Mouse (Mus musculus): ENCODE results near the gene Alkbh7.

Gene Alkbh7

DNA sequence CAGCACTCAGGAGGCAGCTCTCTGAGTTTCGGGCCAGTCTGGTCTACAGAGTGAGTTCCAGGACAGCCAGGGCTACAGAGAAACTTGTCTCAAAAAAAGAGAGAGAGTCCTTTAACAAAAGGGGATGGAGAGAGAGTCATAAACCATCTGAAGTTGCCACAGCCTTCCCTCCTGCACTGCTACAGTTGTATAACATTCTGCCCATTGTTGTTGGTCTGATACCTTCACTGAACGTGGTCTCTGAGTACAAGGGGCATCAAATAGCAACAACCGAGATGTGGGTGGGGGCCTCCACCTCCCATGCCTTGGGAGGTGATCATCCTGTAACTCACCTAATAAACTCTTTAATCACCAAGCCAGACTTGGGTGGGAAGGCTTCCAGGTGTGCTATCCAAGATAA, 11.5 kb upstream of the Alkbh7 start:
- in situ Hi-C loops (cut with MboI; ENCODE audit: unreplicated experiment in 2 of 2) = loop anchor here (25.0 kb wide), 1 partner anchor 1927 kb away; no protein-coding TSS in a partner anchor

DNA sequence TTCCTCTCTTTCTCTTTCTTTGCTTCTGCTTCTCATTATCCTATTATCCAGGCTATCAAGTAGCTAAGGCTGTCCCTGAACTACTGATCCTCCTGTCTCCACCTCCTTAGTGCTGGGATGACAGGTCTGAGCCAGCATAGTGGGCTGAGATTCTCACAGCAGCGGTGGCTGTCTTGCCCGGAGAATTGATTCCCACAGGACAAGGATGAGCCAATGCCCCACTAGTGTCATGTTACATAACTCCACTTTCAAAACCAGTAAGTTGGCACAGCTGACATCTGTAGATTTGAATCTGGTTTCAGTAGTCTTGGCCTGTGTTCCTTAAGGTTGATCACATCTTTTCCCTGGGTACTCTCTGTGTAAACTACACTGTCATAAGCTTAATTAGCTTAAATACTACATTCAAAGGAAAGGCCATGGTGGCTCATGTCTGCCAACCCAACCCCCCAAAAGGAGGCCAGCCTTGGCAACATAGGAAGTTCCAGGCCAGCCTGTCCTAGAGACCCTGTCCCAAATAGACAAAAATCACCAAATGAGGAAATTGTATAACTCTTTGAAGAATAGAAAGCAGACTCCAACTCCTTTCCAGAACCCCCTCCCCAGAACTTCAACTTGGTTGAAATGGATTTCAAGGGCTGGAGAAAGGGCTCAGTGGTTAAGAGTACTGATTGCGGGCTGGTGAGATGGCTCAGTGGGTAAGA, 10.9 kb upstream of the Alkbh7 start:
- in situ Hi-C loops (cut with MboI; ENCODE audit: unreplicated experiment in 2 of 2) = loop anchor here (25.0 kb wide), 1 partner anchor 1926 kb away; no protein-coding TSS in a partner anchor

DNA sequence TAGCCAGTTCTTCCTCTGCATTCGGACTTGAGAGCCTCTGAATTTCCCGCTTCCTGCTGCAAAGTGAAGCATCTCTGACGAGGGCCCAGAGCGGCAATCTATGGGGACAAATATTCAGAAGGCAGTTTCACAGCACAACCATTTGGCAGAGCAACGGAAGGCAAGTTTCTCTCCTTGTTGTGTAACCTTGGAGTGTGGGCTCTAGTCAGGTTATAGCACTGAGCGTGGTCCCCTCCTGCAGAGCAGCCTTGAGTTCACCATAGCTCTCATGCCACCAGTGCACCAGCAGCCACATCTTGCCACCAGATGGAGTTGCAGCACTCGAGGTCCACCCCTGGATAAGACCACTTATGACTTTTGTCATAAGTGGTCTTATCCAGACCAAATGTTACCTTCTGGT, 8.7 kb upstream of the Alkbh7 start:
- in situ Hi-C loops (cut with MboI; ENCODE audit: unreplicated experiment in 2 of 2) = loop anchor here (25.0 kb wide), 1 partner anchor 1924 kb away; no protein-coding TSS in a partner anchor

DNA sequence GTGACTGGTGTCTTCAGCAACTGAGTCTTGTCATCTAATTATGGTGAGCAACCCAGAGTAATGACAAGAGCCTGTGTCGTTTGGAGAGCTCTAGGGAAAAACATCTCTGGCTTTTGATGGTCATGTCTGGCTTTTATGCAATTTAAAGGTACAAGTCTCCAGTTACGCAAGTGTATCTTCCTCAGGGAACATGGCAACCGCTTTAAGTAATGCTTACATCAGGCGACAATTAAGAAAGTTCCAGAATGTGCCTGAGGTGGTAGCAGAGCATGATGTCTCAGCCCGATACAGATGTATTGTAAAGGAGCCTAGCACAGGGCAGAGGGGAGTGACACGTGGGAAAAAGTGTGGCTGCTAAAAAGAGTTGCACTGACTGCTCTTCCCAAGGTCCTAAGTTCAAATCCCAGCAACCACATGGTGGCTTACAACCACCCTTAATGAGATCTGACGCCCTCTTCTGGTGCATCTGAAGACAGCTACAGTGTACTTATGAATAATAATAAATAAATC, 8.2 kb upstream of the Alkbh7 start:
- in situ Hi-C loops (cut with MboI; ENCODE audit: unreplicated experiment in 2 of 2) = loop anchor here (25.0 kb wide), 1 partner anchor 1923 kb away; no protein-coding TSS in a partner anchor

GRCm38 (mm10) chr17:56989467-56990114, 7.5 kb upstream of the Alkbh7 start:
- in situ Hi-C loops (cut with MboI; ENCODE audit: unreplicated experiment in 2 of 2) = loop anchor here (10.0 to 25.0 kb wide), 2 partner anchors 255 to 1923 kb away; partner anchors contain the start of genes Gpr108 (in 1 of the 2) and Trip10 (in 1 of the 2)

DNA sequence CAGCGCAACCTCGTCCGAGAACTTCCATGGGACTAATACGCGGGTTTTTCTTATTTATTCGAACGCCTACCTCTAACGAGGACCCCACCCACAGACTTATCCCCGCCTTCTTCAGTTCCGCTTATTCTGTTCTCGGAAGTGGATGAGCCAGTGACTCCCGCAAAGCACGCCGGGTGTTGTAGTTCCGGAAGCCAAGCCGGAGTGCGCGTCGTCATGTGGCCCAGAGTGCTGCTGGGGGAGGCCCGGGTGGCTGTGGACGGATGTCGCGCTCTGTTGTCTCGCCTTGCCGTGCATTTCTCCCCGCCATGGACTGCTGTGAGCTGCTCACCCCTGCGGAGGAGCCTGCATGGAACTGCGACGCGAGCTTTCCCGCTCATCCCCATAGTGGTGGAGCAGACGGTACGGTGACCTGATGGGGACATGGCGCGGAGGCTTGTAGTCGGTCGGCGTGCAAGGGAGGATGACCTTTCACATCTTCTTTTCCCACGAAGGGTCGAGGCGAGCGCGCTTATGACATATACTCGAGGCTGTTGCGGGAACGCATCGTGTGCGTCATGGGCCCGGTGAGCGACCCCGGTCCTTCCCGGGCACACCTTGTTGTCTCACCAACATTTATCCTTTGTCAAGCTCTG, 6.9 kb upstream of the Alkbh7 start, which contains the start of gene Clpp:
Gene Clpp, plus strand, starts transcription at position 191 of the 632 bp plus-strand sequence.
- in situ Hi-C loops (cut with MboI; ENCODE audit: unreplicated experiment in 2 of 2) = loop anchor here (10.0 to 25.0 kb wide), 2 partner anchors 255 to 1922 kb away; partner anchors contain the start of genes Gpr108 (in 1 of the 2) and Trip10 (in 1 of the 2)

GRCm38 (mm10) chr17:56990966-56991365, 6.2 kb upstream of the Alkbh7 start:
- in situ Hi-C loops (cut with MboI; ENCODE audit: unreplicated experiment in 2 of 2) = loop anchor here (10.0 to 25.0 kb wide), 2 partner anchors 254 to 1921 kb away; partner anchors contain the start of genes Gpr108 (in 1 of the 2) and Trip10 (in 1 of the 2)

DNA sequence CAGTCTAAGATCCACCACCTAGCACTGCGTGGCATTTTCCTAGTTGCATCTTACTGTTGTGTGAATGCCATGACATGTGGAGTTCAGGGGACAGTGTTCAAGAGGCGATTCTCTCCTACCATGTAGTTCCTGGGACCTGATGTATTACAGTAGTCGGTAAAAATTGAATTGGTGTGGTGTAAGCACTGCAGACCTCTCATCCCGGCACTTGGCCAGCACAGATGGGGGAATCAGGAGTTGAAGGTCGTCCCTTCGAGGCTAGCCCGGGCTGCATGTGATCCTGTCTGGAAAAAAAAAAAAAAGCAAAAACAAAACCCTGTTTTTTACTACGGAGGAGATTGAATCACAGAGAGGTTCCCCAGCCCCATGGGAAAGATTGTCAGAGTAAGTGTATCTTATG, 2.1 kb upstream of the Alkbh7 start:
- in situ Hi-C loops (cut with MboI; ENCODE audit: unreplicated experiment in 2 of 2) = loop anchor here (5.0 to 25.0 kb wide), 8 partner anchors 82 to 1917 kb away; partner anchors contain the start of genes Gpr108 (in 2 of the 2), Trip10 (in 2 of the 2) and Dennd1c (in 1 of the 2)

- in situ Hi-C loops (cut with MboI; ENCODE audit: unreplicated experiment in 2 of 2) = loop anchor here (5.0 to 25.0 kb wide), 8 partner anchors 81 to 1916 kb away; partner anchors contain the start of genes Gpr108 (in 2 of the 2), Trip10 (in 2 of the 2) and Dennd1c (in 1 of the 2)
Measured at GRCm38 (mm10) chr17:56996506-56996905, 633 bp upstream of the Alkbh7 start.

DNA sequence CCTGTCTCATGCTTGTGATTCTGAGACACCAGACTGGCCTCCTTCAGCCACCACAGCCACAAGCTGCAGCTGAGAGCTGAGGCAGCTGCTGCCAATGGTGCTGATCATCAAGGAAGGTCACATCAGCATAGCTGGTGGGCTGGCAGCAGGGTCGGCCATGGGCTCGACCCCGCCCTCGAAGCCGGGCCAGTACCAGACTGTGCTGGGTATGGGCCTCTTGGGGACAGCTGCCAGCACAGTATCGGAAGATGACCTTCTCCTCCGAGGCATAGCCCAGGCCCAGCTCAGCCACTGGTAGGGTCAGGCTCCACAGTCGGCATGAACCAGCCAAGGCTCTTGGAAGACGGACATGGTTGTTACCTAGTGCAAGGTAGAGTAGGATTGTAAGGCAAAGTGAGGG, 2.3 kb downstream of the Alkbh7 start:
- in situ Hi-C loops (cut with MboI; ENCODE audit: unreplicated experiment in 2 of 2) = loop anchor here (5.0 to 25.0 kb wide), 8 partner anchors 78 to 1913 kb away; partner anchors contain the start of genes Gpr108 (in 2 of the 2), Trip10 (in 2 of the 2) and Dennd1c (in 1 of the 2)

DNA sequence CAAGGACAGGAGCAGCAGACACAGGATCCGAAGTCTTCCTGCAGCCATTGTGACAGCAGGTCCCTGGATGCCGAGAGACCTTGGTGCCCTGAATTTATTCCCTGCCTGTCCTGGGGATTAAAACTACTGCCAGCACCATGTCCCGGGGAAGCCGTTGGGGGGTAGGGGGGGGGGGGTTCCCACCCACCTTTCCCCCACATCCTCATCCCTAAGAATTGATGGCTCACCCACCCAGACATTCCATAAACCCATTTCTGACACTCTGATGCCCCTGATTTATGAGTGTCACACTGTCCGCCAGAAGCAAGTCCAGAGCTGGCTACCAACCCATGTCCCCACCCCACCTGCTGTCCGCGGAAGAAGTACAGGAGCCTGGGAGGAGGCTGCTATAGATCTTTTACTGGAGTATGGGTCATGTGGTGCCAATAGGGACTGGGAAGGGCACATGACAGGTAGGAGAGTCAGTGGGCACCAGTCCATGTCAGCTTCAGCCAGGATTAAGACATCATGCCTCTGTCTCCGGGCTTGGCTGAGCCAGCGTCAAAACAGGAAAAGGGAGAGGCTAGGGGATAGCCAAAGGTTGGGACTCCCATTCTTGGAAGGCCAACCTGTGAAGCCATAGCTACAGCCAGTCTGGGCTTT, 3.0 kb downstream of the Alkbh7 start, which contains the start of gene Pspn:
Gene Pspn, minus strand, starts transcription at position 51 of the 642 bp plus-strand sequence.
- in situ Hi-C loops (cut with MboI; ENCODE audit: unreplicated experiment in 2 of 2) = loop anchor here (5.0 to 25.0 kb wide), 8 partner anchors 77 to 1912 kb away; partner anchors contain the start of genes Gpr108 (in 2 of the 2), Trip10 (in 2 of the 2) and Dennd1c (in 1 of the 2)

DNA sequence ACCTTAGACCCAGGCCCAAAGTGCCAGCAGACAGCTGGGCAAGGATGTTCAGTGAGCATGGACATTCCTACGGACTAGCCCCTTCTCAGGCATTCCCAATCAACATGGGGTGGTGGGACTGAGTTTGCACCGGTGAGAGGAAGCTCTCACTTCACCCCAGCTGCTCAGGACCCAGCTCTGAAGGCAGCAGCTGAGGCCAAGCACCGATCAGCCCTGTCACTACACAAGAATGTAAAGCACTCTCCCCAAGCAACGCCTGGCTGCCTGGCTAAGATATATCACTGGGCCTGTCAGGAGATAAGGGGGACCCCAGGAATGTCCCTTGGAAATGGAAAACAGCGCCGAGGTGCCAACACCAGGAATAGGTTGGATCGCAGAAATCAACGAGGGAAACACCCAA, 4.1 kb downstream of the Alkbh7 start:
- in situ Hi-C loops (cut with MboI; ENCODE audit: unreplicated experiment in 2 of 2) = no loop called here

- in situ Hi-C loops (cut with MboI; ENCODE audit: unreplicated experiment in 2 of 2) = no loop called here
Measured at GRCm38 (mm10) chr17:57003994-57004393, 6.9 kb downstream of the Alkbh7 start.

DNA sequence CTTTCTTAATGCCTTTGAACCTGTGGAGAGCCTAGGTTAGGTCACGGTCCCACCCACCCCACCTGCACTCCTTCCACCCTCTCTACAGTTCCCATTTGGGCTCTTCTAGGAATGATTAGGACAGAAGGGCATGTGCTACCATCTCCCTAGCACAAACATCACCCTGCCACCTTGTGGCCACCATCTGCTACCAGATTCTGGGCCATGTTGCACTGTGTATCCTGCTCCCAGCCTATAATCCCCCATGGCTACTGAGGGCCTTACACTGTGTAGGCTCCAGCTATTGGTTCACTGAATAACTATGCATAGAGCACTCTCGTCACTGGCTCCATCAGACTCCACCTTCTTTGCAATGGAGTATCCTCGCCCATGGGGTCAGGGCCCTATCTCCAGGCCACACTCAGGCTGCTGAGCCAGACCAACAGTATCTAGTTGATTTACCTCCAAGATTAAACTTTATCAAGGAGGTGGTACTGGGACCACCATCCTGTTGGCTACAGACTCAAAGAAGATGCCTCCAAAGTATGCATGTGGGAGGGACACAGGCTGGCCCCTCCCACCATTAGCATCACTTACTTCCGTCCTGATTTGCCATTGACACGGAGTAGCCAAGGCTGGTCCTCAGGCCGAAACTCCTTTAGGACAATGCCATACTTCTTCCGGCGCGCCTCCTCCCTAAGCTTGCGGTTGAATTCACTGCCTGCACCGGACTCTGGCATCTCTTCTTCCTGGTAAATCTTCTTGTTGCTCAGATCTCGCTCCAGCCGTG, 10.2 kb downstream of the Alkbh7 start:
- in situ Hi-C loops (cut with MboI; ENCODE audit: unreplicated experiment in 2 of 2) = no loop called here

- in situ Hi-C loops (cut with MboI; ENCODE audit: unreplicated experiment in 2 of 2) = no loop called here
Measured at GRCm38 (mm10) chr17:57010911-57011235, 13.7 kb downstream of the Alkbh7 start.

GRCm38 (mm10) chr17:57011236-57012141, 14.3 kb downstream of the Alkbh7 start, which contains the start of the genes Gtf2f1 and Gm17949:
Gene Gtf2f1, minus strand, starts transcription at chr17:57011288.
Gene Gm17949, plus strand, starts transcription at chr17:57011469.
- in situ Hi-C loops (cut with MboI; ENCODE audit: unreplicated experiment in 2 of 2) = no loop called here

DNA sequence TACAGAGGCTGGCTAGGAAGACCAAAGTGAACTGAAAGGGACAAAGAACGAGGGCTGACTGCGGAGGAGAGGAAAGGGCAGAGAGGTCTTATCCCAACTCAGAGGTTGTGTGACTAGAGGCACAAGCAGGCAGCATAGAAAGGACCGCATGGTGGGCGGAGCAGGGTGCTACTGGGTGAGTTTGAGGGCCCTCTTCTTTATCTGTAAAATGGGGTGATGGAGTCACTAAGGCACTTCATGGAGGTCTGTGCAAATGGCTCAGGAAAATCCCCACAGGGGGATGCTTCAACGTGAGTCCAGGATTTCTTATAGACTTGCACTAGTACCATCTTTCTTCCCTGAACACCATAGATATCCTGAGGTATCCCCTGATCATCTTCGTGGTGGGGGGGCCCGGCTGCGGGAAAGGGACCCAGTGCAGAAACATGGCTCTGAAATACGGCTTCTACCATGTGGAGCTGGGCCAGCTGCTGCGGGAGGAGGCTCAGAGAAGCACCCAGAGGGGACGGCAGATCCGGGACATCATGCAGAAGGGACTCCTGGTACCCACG, 15.2 kb downstream of the Alkbh7 start:
- in situ Hi-C loops (cut with MboI; ENCODE audit: unreplicated experiment in 2 of 2) = no loop called here
